Mouse (Mus musculus): ENCODE data around the gene Rfx3.

Rfx3 gene

GRCm38 (mm10) chr19:28010471-28011395, at the start of gene Rfx3:
Gene Rfx3 (minus strand): TSS chr19:28011166.
- peak; percentile 89 for DNase-seq (ENCODE audit: low spot score)

- no peak for DNase-seq (ENCODE audit: low spot score)
Observed at GRCm38 (mm10) chr19:28052058-28052457, 41.1 kb upstream of the Rfx3 start.

GRCm38 (mm10) chr19:28051571-28051970, 40.6 kb upstream of the Rfx3 start:
- DNase-seq (ENCODE audit: low spot score) = no peak

GRCm38 (mm10) chr19:28049280-28049679, 38.3 kb upstream of the Rfx3 start:
- DNase-seq (ENCODE audit: low spot score) = no peak

- DNase-seq (ENCODE audit: low spot score) = no peak
Observed at GRCm38 (mm10) chr19:28046806-28047205, 35.8 kb upstream of the Rfx3 start.

GRCm38 (mm10) chr19:28044950-28045349, 34.0 kb upstream of the Rfx3 start:
- no peak for DNase-seq (ENCODE audit: low spot score)

- DNase-seq (ENCODE audit: low spot score) = peak; percentile 83
Observed at GRCm38 (mm10) chr19:28011718-28012499, 943 bp upstream of the Rfx3 start.

GRCm38 (mm10) chr19:28011396-28011717, 391 bp upstream of the Rfx3 start:
- DNase-seq (ENCODE audit: low spot score) = peak; percentile 96

GRCm38 (mm10) chr19:28009587-28010281, 1.2 kb downstream of the Rfx3 start:
- DNase-seq (ENCODE audit: low spot score) = peak; percentile 87

GRCm38 (mm10) chr19:28004190-28004589, 6.8 kb downstream of the Rfx3 start:
- no peak for DNase-seq (ENCODE audit: low spot score)

- peak; percentile 23 for DNase-seq (ENCODE audit: low spot score)
Observed at GRCm38 (mm10) chr19:28003474-28003873, 7.5 kb downstream of the Rfx3 start.

- no peak for DNase-seq (ENCODE audit: low spot score)
Observed at GRCm38 (mm10) chr19:28002708-28003107, 8.3 kb downstream of the Rfx3 start.

GRCm38 (mm10) chr19:27992800-27993199, 18.2 kb downstream of the Rfx3 start:
- no peak for DNase-seq (ENCODE audit: low spot score)

GRCm38 (mm10) chr19:27988746-27989145, 22.2 kb downstream of the Rfx3 start:
- peak; percentile 81 for DNase-seq (ENCODE audit: low spot score)

- DNase-seq (ENCODE audit: low spot score) = no peak
Observed at GRCm38 (mm10) chr19:27967590-27967989, 43.4 kb downstream of the Rfx3 start.

GRCm38 (mm10) chr19:27961271-27961670, 49.7 kb downstream of the Rfx3 start:
- no peak for DNase-seq (ENCODE audit: low spot score)

- no peak for DNase-seq (ENCODE audit: low spot score)
Observed at GRCm38 (mm10) chr19:27935453-27935852, 75.5 kb downstream of the Rfx3 start.

- DNase-seq (ENCODE audit: low spot score) = no peak
Observed at GRCm38 (mm10) chr19:27931136-27931535, 79.8 kb downstream of the Rfx3 start.

GRCm38 (mm10) chr19:27926378-27926777, 84.6 kb downstream of the Rfx3 start:
- DNase-seq (ENCODE audit: low spot score) = no peak

GRCm38 (mm10) chr19:27919040-27919439, 91.9 kb downstream of the Rfx3 start:
- DNase-seq (ENCODE audit: low spot score) = peak; percentile 12

GRCm38 (mm10) chr19:27916446-27916845, 94.5 kb downstream of the Rfx3 start:
- DNase-seq (ENCODE audit: low spot score) = no peak

GRCm38 (mm10) chr19:27906976-27907375, 104.0 kb downstream of the Rfx3 start:
- DNase-seq (ENCODE audit: low spot score) = peak; percentile 32
